Mouse (Mus musculus) MEL (cell line): ENCODE data around the gene Gmpr.

ENCODE experiments used
- CTCF ChIP-seq, 3 experiments: IDR thresholded peaks in 2 of 3; conservative IDR thresholded peaks in 1 of 3; 2 replicates each; pipeline ENCODE4 v1.5.1; 2011 to 2012; ENCODE audit warnings: low read length in 3 of 3, low read depth in 2 of 3, mild to moderate bottlenecking in 2 of 3, improper control_type of control experiment in 1 of 3, inconsistent platforms in 1 of 3, mixed read lengths in 1 of 3, moderate library complexity in 1 of 3; ENCODE audit not compliant: control insufficient read depth in 1 of 3, insufficient read depth in 1 of 3, poor library complexity in 1 of 3, severe bottlenecking in 1 of 3
- TAL1 ChIP-seq: IDR thresholded peaks from 2 replicates; pipeline ENCODE4 v1.6.1; 2012; ENCODE audit warnings: mild to moderate bottlenecking, inconsistent platforms, low read length, moderate library complexity, mixed read lengths

DNA sequence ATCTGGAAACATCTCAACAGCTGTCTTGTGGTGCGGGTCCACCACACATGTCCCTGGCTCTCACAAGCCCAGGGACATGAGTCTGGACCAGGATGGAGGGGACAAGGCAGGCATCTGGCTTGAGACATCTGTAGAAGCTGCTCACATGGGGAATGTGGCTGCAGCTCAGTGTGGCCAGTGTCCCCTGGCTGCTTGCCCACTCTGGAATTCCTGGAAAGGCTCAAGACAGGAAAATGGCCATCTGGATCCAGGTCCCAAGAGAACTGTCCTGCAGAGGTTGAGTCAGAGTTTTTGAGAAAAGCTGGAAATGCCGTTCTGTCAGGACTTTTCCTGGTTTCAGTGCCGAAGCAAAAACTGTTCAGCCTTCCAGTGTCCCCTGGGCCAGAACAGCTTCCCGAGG lies 68.9 kb downstream of the Gmpr start:
- TF ChIP-seq TAL1 = no peak
- no peak for TF ChIP-seq CTCF (IDR thresholded peaks at IDR 0.05 in 2 of 3, conservative IDR thresholded peaks at IDR 0.05 in 1 of 3; ENCODE audit: control insufficient read depth in 1 of 3, insufficient read depth in 1 of 3, low read depth in 2 of 3, low read length in 3 of 3, poor library complexity in 1 of 3, severe bottlenecking in 1 of 3)
